Mouse (Mus musculus): Measurements from ENCODE around the gene Kpna2.

GRCm38 (mm10) chr11:106974440-106974839, 24.9 kb downstream of the Kpna2 start:
- no peak for TF ChIP-seq CTCF (IDR thresholded peaks at IDR 0.05; ENCODE audit: extremely low read depth, insufficient read depth, insufficient read length, insufficient replicate concordance)
- no peak for TF ChIP-seq POLR2A (IDR thresholded peaks at IDR 0.05; ENCODE audit: low read depth, low read length)
